10 mouse cellular contexts compared by ENCODE assay signal in genomic region chr3:144668039-144668438, GRCm38 (mm10).
"Had no signal": no experiment of that assay in that cellular context is flagged by ENCODE, and none has a peak within 500 bp of the region (broad histone marks: within the 10 kb centered on the region; RNA-seq: fewer than 3 reads in every experiment).

No protein-coding gene starts in this region.

- H3K27me3 ChIP-seq: limb, embryonic 13.5 days; midbrain, embryonic 13.5 days had no signal

- H3K9ac ChIP-seq: limb, embryonic 13.5 days; midbrain, embryonic 13.5 days had no signal

- DNase-seq: kidney, adult 18-20 months; kidney, postnatal 10 days; left cerebral cortex, postnatal 4 days; lung, adult 18-20 months; right cerebral cortex, adult 18-20 months; right cerebral cortex, postnatal 25 days; thymus, postnatal 4 days had no signal

- H3K36me3 ChIP-seq: limb, embryonic 13.5 days; midbrain, embryonic 13.5 days had no signal

- ATAC-seq: inflammation-experienced regulatory T-cells, adult 6 months; midbrain, embryonic 13.5 days had no signal

- H3K4me3 ChIP-seq: limb, embryonic 13.5 days; midbrain, embryonic 13.5 days had no signal

- H3K9me3 ChIP-seq: limb, embryonic 13.5 days; midbrain, embryonic 13.5 days had no signal

- H3K4me2 ChIP-seq: limb, embryonic 13.5 days; midbrain, embryonic 13.5 days had no signal

- H3K27ac ChIP-seq: limb, embryonic 13.5 days; midbrain, embryonic 13.5 days had no signal
